ENCODE assay signal across 8 mouse cellular contexts in genomic region chr7:126760391-126760802, GRCm38 (mm10). TPM values are rescaled to one million over a fixed set of nuclear protein-coding genes. Genes with fewer than 3 reads are reported as not detected.
DNase-seq lines count a peak whose midpoint lies in the region; ATAC-seq and TF ChIP-seq lines count a peak whose summit lies in the region.

No protein-coding gene starts in this region.

- TF ChIP-seq POLR2A in ES-Bruce4 (IDR thresholded peaks at IDR 0.05; ENCODE audit: insufficient read depth, low read length): no peak
- peak; percentile 49 for TF ChIP-seq POLR2A in embryonic fibroblast, embryonic 13.5 days (IDR thresholded peaks at IDR 0.05; ENCODE audit: low read depth, low read length)

- no peaks in the 10 kb centered on the region for H3K9me3 ChIP-seq in ES-Bruce4 (replicated peaks; ENCODE audit: control insufficient read depth, insufficient read depth, low read length, poor library complexity, severe bottlenecking)
- no peaks in the 10 kb centered on the region for H3K9me3 ChIP-seq in heart, postnatal 0 days (replicated peaks; ENCODE audit: control insufficient read depth, low read length)
- no peaks in the 10 kb centered on the region for H3K9me3 ChIP-seq in midbrain, embryonic 12.5 days

- H3K27me3 ChIP-seq in ES-Bruce4 (ENCODE audit: control insufficient read depth, insufficient read depth, low read length, poor library complexity, severe bottlenecking): no peaks in the 10 kb centered on the region
- H3K27me3 ChIP-seq in heart, postnatal 0 days (ENCODE audit: control insufficient read depth, insufficient read depth, low read length): no peaks in the 10 kb centered on the region
- H3K27me3 ChIP-seq in midbrain, embryonic 12.5 days: no peaks in the 10 kb centered on the region

- H3K9ac ChIP-seq in ES-Bruce4 (ENCODE audit: low read depth, poor library complexity, severe bottlenecking): peak overlapping the region; percentile 65
- H3K9ac ChIP-seq in heart, postnatal 0 days (replicated peaks; ENCODE audit: low read depth, low read length): peak overlapping the region; percentile 87
- peak overlapping the region; percentile 78 for H3K9ac ChIP-seq in midbrain, embryonic 12.5 days (replicated peaks)

- H3K4me3 ChIP-seq in ES-Bruce4 (ENCODE audit: low read depth, low read length): peak overlapping the region; percentile 82
- H3K4me3 ChIP-seq in embryonic fibroblast, embryonic 13.5 days (ENCODE audit: insufficient read depth, low read length): peak overlapping the region; percentile 88
- peak overlapping the region; percentile 82 for H3K4me3 ChIP-seq in heart, postnatal 0 days (ENCODE audit: low read depth, low read length)
- peak overlapping the region; percentile 70 for H3K4me3 ChIP-seq in midbrain, embryonic 12.5 days

- TF ChIP-seq EP300 in ES-Bruce4 (IDR thresholded peaks at IDR 0.05; ENCODE audit: insufficient read depth, low read depth, low read length): 0 out of 2 replicates have a peak, but pooled peaks have one; percentile 30
- peak; percentile 26; the same call in 1 of the 2 replicates for TF ChIP-seq EP300 in heart, postnatal 0 days (IDR thresholded peaks at IDR 0.05; ENCODE audit: low read depth)

- WGBS in heart, postnatal 0 days: 21% methylated on average over 3 of the region's 3 CpGs
- 27% methylated on average over 3 of the region's 3 CpGs for WGBS in midbrain, embryonic 12.5 days

- ATAC-seq in heart, postnatal 0 days (ENCODE audit: insufficient read depth, low read depth): peak; percentile 74
- ATAC-seq in midbrain, embryonic 12.5 days (ENCODE audit: low FRiP score, low read depth): no peak

- H3K27ac ChIP-seq in ES-Bruce4 (ENCODE audit: insufficient read depth, low read length): no peak overlapping the region; the same call in 1 of the 2 replicates
- peak overlapping the region; percentile 38 for H3K27ac ChIP-seq in embryonic fibroblast, embryonic 13.5 days (ENCODE audit: insufficient read depth, low read length)
- peak overlapping the region; percentile 94 for H3K27ac ChIP-seq in heart, postnatal 0 days (ENCODE audit: low read depth)
- H3K27ac ChIP-seq in midbrain, embryonic 12.5 days (replicated peaks): peak overlapping the region; percentile 80

- TF ChIP-seq CTCF in ES-Bruce4 (IDR thresholded peaks at IDR 0.05; ENCODE audit: low read depth, low read length): no peak
- TF ChIP-seq CTCF in embryonic fibroblast, embryonic 13.5 days (IDR thresholded peaks at IDR 0.05; ENCODE audit: borderline replicate concordance, insufficient read depth, low read length): no peak
- TF ChIP-seq CTCF in heart, postnatal 0 days (IDR thresholded peaks at IDR 0.05; ENCODE audit: low read depth): no peak

- peaks cover 17% of the 10 kb centered on the region for H3K36me3 ChIP-seq in ES-Bruce4 (ENCODE audit: control insufficient read depth, insufficient read depth, low read length, poor library complexity, severe bottlenecking)
- peaks cover 25% of the 10 kb centered on the region for H3K36me3 ChIP-seq in heart, postnatal 0 days (replicated peaks; ENCODE audit: control insufficient read depth, insufficient read depth, low read length)
- H3K36me3 ChIP-seq in midbrain, embryonic 12.5 days: peaks cover 23% of the 10 kb centered on the region

- H3K4me1 ChIP-seq in ES-Bruce4 (ENCODE audit: control insufficient read depth, insufficient read depth, low read length): peaks cover 4% of the 10 kb centered on the region
- H3K4me1 ChIP-seq in embryonic fibroblast, embryonic 13.5 days (ENCODE audit: control insufficient read depth, insufficient read depth, low read length): peaks cover 3% of the 10 kb centered on the region; the same call in 1 of the 2 replicates
- H3K4me1 ChIP-seq in heart, postnatal 0 days (ENCODE audit: control insufficient read depth, insufficient read depth): peaks cover 9% of the 10 kb centered on the region; the same call in 1 of the 2 replicates
- peaks cover 21% of the 10 kb centered on the region for H3K4me1 ChIP-seq in midbrain, embryonic 12.5 days

- H3K4me2 ChIP-seq in heart, postnatal 0 days (ENCODE audit: low read depth, low read length): peak overlapping the region; percentile 91
- H3K4me2 ChIP-seq in midbrain, embryonic 12.5 days (replicated peaks): peak overlapping the region; percentile 88

- DNase-seq in adrenal gland, postnatal 36 days: peak; percentile 64 to 76
- peak; percentile 87 for DNase-seq in heart, postnatal 0 days (ENCODE audit: low spot score)
- peak; percentile 76 to 86 for DNase-seq in kidney, postnatal 25 days
- peak; percentile 83 for DNase-seq in yolk sac, embryonic 10.5 days (ENCODE audit: low spot score)
- no peak for DNase-seq in layer of hippocampus, adult 11-12 months (ENCODE audit: low spot score)

RNA-seq across cellular contexts. Expression of gene Mapk3, which starts 1.0 kb away (rescaled TPM):
- 102 and 121 TPM in 2 replicates for polyA plus RNA-seq in ES-Bruce4 (2011; ENCODE audit: insufficient read depth, insufficient read length, low read depth, missing spikeins)
- 100 to 1,000 TPM; 129 to 150 TPM for total RNA-seq in adrenal gland, postnatal 36 days (2021)
- 132 and 145 TPM in 2 replicates for polyA plus RNA-seq in embryonic fibroblast, embryonic 13.5 days (2011; ENCODE audit: insufficient read length, low read depth, missing spikeins)
- total RNA-seq in heart, postnatal 0 days (2014; rRNA removed; ENCODE audit: low replicate concordance): 59.2 and 69.4 TPM in 2 replicates
- 51.9 and 53.0 TPM in 2 replicates for polyA plus RNA-seq in heart, postnatal 0 days (2015; fragmentation: Nextera tagmentation; extraction: Ambion mirVana)
- 56.1 and 58.0 TPM in 2 replicates for polyA plus RNA-seq in midbrain, embryonic 12.5 days (2016; fragmentation: Nextera tagmentation; extraction: Ambion mirVana)

RNA-seq across cellular contexts. Expression of gene Gdpd3, which starts 5.7 kb away (rescaled TPM):
- 1.8 and 3.6 TPM in 2 replicates for polyA plus RNA-seq in ES-Bruce4 (2011; ENCODE audit: insufficient read depth, insufficient read length, low read depth, missing spikeins)
- total RNA-seq in adrenal gland, postnatal 36 days (2021): 1 to 10 TPM; 1.3 to 4.7 TPM
- 2.8 and 3.6 TPM in 2 replicates for polyA plus RNA-seq in embryonic fibroblast, embryonic 13.5 days (2011; ENCODE audit: insufficient read length, low read depth, missing spikeins)
- total RNA-seq in heart, postnatal 0 days (2014; rRNA removed; ENCODE audit: low replicate concordance): 7.3 and 7.9 TPM in 2 replicates
- 0.69 and 0.77 TPM in 2 replicates for polyA plus RNA-seq in heart, postnatal 0 days (2015; fragmentation: Nextera tagmentation; extraction: Ambion mirVana)
- 2.0 and 2.4 TPM in 2 replicates for polyA plus RNA-seq in midbrain, embryonic 12.5 days (2016; fragmentation: Nextera tagmentation; extraction: Ambion mirVana)

RNA-seq across cellular contexts. Expression of gene Ypel3, which starts 16.4 kb away (rescaled TPM):
- polyA plus RNA-seq in ES-Bruce4 (2011; ENCODE audit: insufficient read depth, insufficient read length, low read depth, missing spikeins): 56.8 and 62.1 TPM in 2 replicates
- 100 to 1,000 TPM in 1 of 2 experiments, 10 to 100 TPM in 1; 88.9 to 157 TPM for total RNA-seq in adrenal gland, postnatal 36 days (2021)
- 58.8 and 62.2 TPM in 2 replicates for polyA plus RNA-seq in embryonic fibroblast, embryonic 13.5 days (2011; ENCODE audit: insufficient read length, low read depth, missing spikeins)
- total RNA-seq in heart, postnatal 0 days (2014; rRNA removed; ENCODE audit: low replicate concordance): 88.9 and 146 TPM in 2 replicates
- 84.1 and 111 TPM in 2 replicates for polyA plus RNA-seq in heart, postnatal 0 days (2015; fragmentation: Nextera tagmentation; extraction: Ambion mirVana)
- 125 and 126 TPM in 2 replicates for polyA plus RNA-seq in midbrain, embryonic 12.5 days (2016; fragmentation: Nextera tagmentation; extraction: Ambion mirVana)

RNA-seq across cellular contexts. Expression of gene Tbx6, which starts 20.9 kb away (rescaled TPM):
- polyA plus RNA-seq in ES-Bruce4 (2011; ENCODE audit: insufficient read depth, insufficient read length, low read depth, missing spikeins): 1.7 TPM in 2 replicates
- total RNA-seq in adrenal gland, postnatal 36 days (2021): under 1 TPM; 0.46 to 0.70 TPM
- 0.49 TPM in 1 of 2 replicates, not detected in the other for polyA plus RNA-seq in embryonic fibroblast, embryonic 13.5 days (2011; ENCODE audit: insufficient read length, low read depth, missing spikeins)
- total RNA-seq in heart, postnatal 0 days (2014; rRNA removed; ENCODE audit: low replicate concordance): 0.23 and 1.3 TPM in 2 replicates
- polyA plus RNA-seq in heart, postnatal 0 days (2015; fragmentation: Nextera tagmentation; extraction: Ambion mirVana): 0.07 TPM in 1 of 2 replicates, not detected in the other
- 0.64 and 0.65 TPM in 2 replicates for polyA plus RNA-seq in midbrain, embryonic 12.5 days (2016; fragmentation: Nextera tagmentation; extraction: Ambion mirVana)

RNA-seq across cellular contexts. Expression of gene Ppp4c, which starts 31.9 kb away (rescaled TPM):
- polyA plus RNA-seq in ES-Bruce4 (2011; ENCODE audit: insufficient read depth, insufficient read length, low read depth, missing spikeins): 111 and 127 TPM in 2 replicates
- total RNA-seq in adrenal gland, postnatal 36 days (2021): 10 to 100 TPM; 81.0 to 86.5 TPM
- polyA plus RNA-seq in embryonic fibroblast, embryonic 13.5 days (2011; ENCODE audit: insufficient read length, low read depth, missing spikeins): 106 and 118 TPM in 2 replicates
- total RNA-seq in heart, postnatal 0 days (2014; rRNA removed; ENCODE audit: low replicate concordance): 93.7 and 118 TPM in 2 replicates
- polyA plus RNA-seq in heart, postnatal 0 days (2015; fragmentation: Nextera tagmentation; extraction: Ambion mirVana): 75.8 and 77.4 TPM in 2 replicates
- polyA plus RNA-seq in midbrain, embryonic 12.5 days (2016; fragmentation: Nextera tagmentation; extraction: Ambion mirVana): 315 and 323 TPM in 2 replicates
